Mouse (Mus musculus): ENCODE data around the gene Upk1a. TPM values are rescaled to one million over a fixed set of nuclear protein-coding genes. Genes with fewer than 3 reads are reported as not detected.
A peak's percentile ranks its signal among the peaks of the same experiment; 100 is the strongest.

Gene Upk1a
- polyA plus RNA-seq (2012; ENCODE audit: insufficient read depth, insufficient read length, missing spikeins) = not detected in 2 replicates

- Histone ChIP-seq H3K27ac (replicated peaks; ENCODE audit: low read depth, low read length) (no peak within 1 kb of the TSS), H3K4me1 (ENCODE audit: control insufficient read depth, insufficient read depth, insufficient read length, low read length) (no peaks in the 10 kb centered on the region), H3K4me3 (ENCODE audit: insufficient read depth, low read depth, low read length) (no peak within 1 kb of the TSS)
Observed at GRCm38 (mm10) chr7:30612654-30613402, at the start of gene Upk1a. Gene Upk1a, minus strand, starts transcription at chr7:30612847.

- no peaks in the 10 kb centered on the region for H3K4me1 ChIP-seq (ENCODE audit: control insufficient read depth, insufficient read depth, insufficient read length, low read length)
- peak within 1 kb of the TSS; percentile 80 for H3K4me3 ChIP-seq (ENCODE audit: insufficient read depth, low read depth, low read length)
- H3K27ac ChIP-seq (replicated peaks; ENCODE audit: low read depth, low read length) = no peak within 1 kb of the TSS
Observed at GRCm38 (mm10) chr7:30649591-30650540, 37.2 kb upstream of the Upk1a start, which contains the start of gene Rbm42. Gene Rbm42, minus strand, starts transcription at chr7:30650317.

- Histone ChIP-seq H3K4me1 (ENCODE audit: control insufficient read depth, insufficient read depth, insufficient read length, low read length) (no peaks in the 10 kb centered on the region), H3K4me3 (ENCODE audit: insufficient read depth, low read depth, low read length) (no peak overlapping the region), H3K27ac (replicated peaks; ENCODE audit: low read depth, low read length) (no peak overlapping the region)
Observed at GRCm38 (mm10) chr7:30639083-30639482, 26.4 kb upstream of the Upk1a start.

GRCm38 (mm10) chr7:30636395-30636794 lies 23.7 kb upstream of the Upk1a start:
- H3K4me1 ChIP-seq (ENCODE audit: control insufficient read depth, insufficient read depth, insufficient read length, low read length) = no peaks in the 10 kb centered on the region
- no peak overlapping the region for H3K4me3 ChIP-seq (ENCODE audit: insufficient read depth, low read depth, low read length)
- H3K27ac ChIP-seq (replicated peaks; ENCODE audit: low read depth, low read length) = no peak overlapping the region

GRCm38 (mm10) chr7:30635752-30636151 lies 23.1 kb upstream of the Upk1a start, which contains the start of gene Etv2:
Gene Etv2, minus strand, starts transcription at chr7:30635852.
- Histone ChIP-seq H3K4me1 (ENCODE audit: control insufficient read depth, insufficient read depth, insufficient read length, low read length) (no peaks in the 10 kb centered on the region), H3K27ac (replicated peaks; ENCODE audit: low read depth, low read length) (no peak within 1 kb of the TSS), H3K4me3 (ENCODE audit: insufficient read depth, low read depth, low read length) (no peak within 1 kb of the TSS)

- Histone ChIP-seq H3K4me1 (ENCODE audit: control insufficient read depth, insufficient read depth, insufficient read length, low read length) (no peaks in the 10 kb centered on the region), H3K4me3 (ENCODE audit: insufficient read depth, low read depth, low read length) (no peak overlapping the region), H3K27ac (replicated peaks; ENCODE audit: low read depth, low read length) (no peak overlapping the region)
Observed at GRCm38 (mm10) chr7:30634621-30635020, 22.0 kb upstream of the Upk1a start.

- H3K27ac ChIP-seq (replicated peaks; ENCODE audit: low read depth, low read length) = no peak overlapping the region
- no peaks in the 10 kb centered on the region for H3K4me1 ChIP-seq (ENCODE audit: control insufficient read depth, insufficient read depth, insufficient read length, low read length)
- no peak overlapping the region for H3K4me3 ChIP-seq (ENCODE audit: insufficient read depth, low read depth, low read length)
Observed at GRCm38 (mm10) chr7:30633762-30634412, 21.2 kb upstream of the Upk1a start.

GRCm38 (mm10) chr7:30629013-30629412 lies 16.4 kb upstream of the Upk1a start:
- no peak overlapping the region for H3K4me3 ChIP-seq (ENCODE audit: insufficient read depth, low read depth, low read length)
- H3K27ac ChIP-seq (replicated peaks; ENCODE audit: low read depth, low read length) = no peak overlapping the region
- H3K4me1 ChIP-seq (ENCODE audit: control insufficient read depth, insufficient read depth, insufficient read length, low read length) = no peaks in the 10 kb centered on the region

- Histone ChIP-seq H3K27ac (replicated peaks; ENCODE audit: low read depth, low read length) (no peak overlapping the region), H3K4me3 (ENCODE audit: insufficient read depth, low read depth, low read length) (no peak overlapping the region), H3K4me1 (ENCODE audit: control insufficient read depth, insufficient read depth, insufficient read length, low read length) (no peaks in the 10 kb centered on the region; the same call in 1 of the 2 replicates)
Observed at GRCm38 (mm10) chr7:30626647-30627046, 14.0 kb upstream of the Upk1a start.

- Histone ChIP-seq H3K27ac (replicated peaks; ENCODE audit: low read depth, low read length) (peak within 1 kb of the TSS; percentile 96), H3K4me3 (ENCODE audit: insufficient read depth, low read depth, low read length) (peak within 1 kb of the TSS; percentile 92), H3K4me1 (ENCODE audit: control insufficient read depth, insufficient read depth, insufficient read length, low read length) (no peaks in the 10 kb centered on the region; the same call in 1 of the 2 replicates)
Observed at GRCm38 (mm10) chr7:30625530-30626384, 13.1 kb upstream of the Upk1a start, which contains the start of gene Cox6b1. Gene Cox6b1, minus strand, starts transcription at chr7:30626151.

- H3K27ac ChIP-seq (replicated peaks; ENCODE audit: low read depth, low read length) = no peak overlapping the region
- H3K4me3 ChIP-seq (ENCODE audit: insufficient read depth, low read depth, low read length) = no peak overlapping the region
- H3K4me1 ChIP-seq (ENCODE audit: control insufficient read depth, insufficient read depth, insufficient read length, low read length) = no peaks in the 10 kb centered on the region; the same call in 1 of the 2 replicates
Observed at GRCm38 (mm10) chr7:30619202-30619601, 6.6 kb upstream of the Upk1a start.

- no peak overlapping the region for H3K4me3 ChIP-seq (ENCODE audit: insufficient read depth, low read depth, low read length)
- H3K4me1 ChIP-seq (ENCODE audit: control insufficient read depth, insufficient read depth, insufficient read length, low read length) = no peaks in the 10 kb centered on the region; the same call in 1 of the 2 replicates
- no peak overlapping the region for H3K27ac ChIP-seq (replicated peaks; ENCODE audit: low read depth, low read length)
Observed at GRCm38 (mm10) chr7:30618658-30619057, 6.0 kb upstream of the Upk1a start.

- Histone ChIP-seq H3K4me1 (ENCODE audit: control insufficient read depth, insufficient read depth, insufficient read length, low read length) (no peaks in the 10 kb centered on the region), H3K27ac (replicated peaks; ENCODE audit: low read depth, low read length) (no peak overlapping the region), H3K4me3 (ENCODE audit: insufficient read depth, low read depth, low read length) (no peak overlapping the region)
Observed at GRCm38 (mm10) chr7:30615049-30615760, 2.6 kb upstream of the Upk1a start.
